Mouse (Mus musculus) small intestine, adult 2 months (tissue): ENCODE data around the gene Krtap4-1. TPM values are rescaled to one million over a fixed set of nuclear protein-coding genes. Genes with fewer than 3 reads are reported as not detected.
"Not testable (repeated sequence)": the region's sequence is repeated elsewhere in the genome, so short reads cannot be mapped to it uniquely, and the experiment has no call there.

ENCODE experiments used
- H3K27ac ChIP-seq: fragments of 200-500 bp; 2 replicates; pipeline ENCODE4 v1.5.1; 2012; ENCODE audit warnings: low read depth, low read length, control low read depth, inconsistent platforms; ENCODE audit not compliant: insufficient read depth
- H3K27me3 ChIP-seq: fragments of 200-500 bp; 2 replicates; pipeline ENCODE4 v1.6.1; 2012; ENCODE audit warnings: mild to moderate bottlenecking, moderate library complexity, low read length, inconsistent platforms; ENCODE audit not compliant: control insufficient read depth, insufficient read depth
- H3K36me3 ChIP-seq: fragments of 200-500 bp; 2 replicates; pipeline ENCODE4 v1.6.1; 2012; ENCODE audit warnings: mild to moderate bottlenecking, low read length, control low read depth, inconsistent platforms; ENCODE audit not compliant: control insufficient read depth, insufficient read depth
- H3K4me1 ChIP-seq: fragments of 200-500 bp; 2 replicates; pipeline ENCODE4 v1.6.1; 2012; ENCODE audit warnings: low read length, inconsistent platforms, mixed read lengths; ENCODE audit not compliant: control insufficient read depth, insufficient read depth, insufficient read length
- H3K4me3 ChIP-seq: fragments of 200-500 bp; 2 replicates; pipeline ENCODE4 v1.5.1; 2012; ENCODE audit warnings: low read depth, mild to moderate bottlenecking, control low read depth, inconsistent platforms, low read length, moderate library complexity
- CTCF ChIP-seq: fragments of 200-500 bp; IDR thresholded peaks from 2 replicates; pipeline ENCODE4 v1.5.1; 2012; ENCODE audit warnings: low read depth, mild to moderate bottlenecking, control low read depth, inconsistent platforms, low read length, moderate library complexity, mixed read lengths; ENCODE audit not compliant: insufficient replicate concordance, insufficient read length; ENCODE audit errors: extremely low read depth
- POLR2A ChIP-seq: fragments of 200-500 bp; IDR thresholded peaks from 2 replicates; pipeline ENCODE4 v1.6.1; 2012; ENCODE audit warnings: low read depth, mild to moderate bottlenecking, control low read depth, inconsistent platforms, low read length, moderate library complexity
- WGBS: fragments of 180-500 bp; shearing (Covaris S2); methylation state at CpG from one replicate; pipeline ENCODE4 v1.1.7; 2018; 5-methylcytosine and 5-hydroxymethylcytosine counted together
- polyA plus RNA-seq: library from polyadenylated mRNA; depleted of rRNA; stranded (reverse); fragments of >200 nt; gene quantifications from 2 replicates; pipeline ENCODE4 v1.2.3, GENCODE M21; 2012; rRNA removed

Krtap4-1 gene
- polyA plus RNA-seq = not detected in 2 replicates

GRCm38 (mm10) chr11:99628138-99628537, at the start of gene Krtap4-1:
Gene Krtap4-1, minus strand, starts transcription at chr11:99628238.
- Histone ChIP-seq H3K27ac (no peak within 1 kb of the TSS), H3K4me1 (no peaks in the 10 kb centered on the region), H3K4me3 (no peak within 1 kb of the TSS), H3K27me3 (no peaks in the 10 kb centered on the region), H3K36me3 (no peaks in the 10 kb centered on the region)
- TF ChIP-seq CTCF = no peak
- WGBS = 63% methylated on average over 4 of the region's 4 CpGs

- H3K27ac ChIP-seq = no peak within 1 kb of the TSS
- H3K36me3 ChIP-seq = no peaks in the 10 kb centered on the region
- no peaks in the 10 kb centered on the region for H3K4me1 ChIP-seq
- no peak for TF ChIP-seq CTCF
- no peak for TF ChIP-seq POLR2A
- H3K4me3 ChIP-seq = no peak within 1 kb of the TSS
- H3K27me3 ChIP-seq = no peaks in the 10 kb centered on the region
Measured at GRCm38 (mm10) chr11:99665860-99666259, 37.8 kb upstream of the Krtap4-1 start, which contains the start of gene Krtap4-6. Gene Krtap4-6, minus strand, starts transcription at chr11:99665960.

GRCm38 (mm10) chr11:99662802-99663201, 34.8 kb upstream of the Krtap4-1 start:
- H3K4me3 ChIP-seq = no peak overlapping the region

GRCm38 (mm10) chr11:99659256-99659655, 31.2 kb upstream of the Krtap4-1 start:
- TF ChIP-seq POLR2A = no peak
- no peak for TF ChIP-seq CTCF
- 86% methylated on average over 4 of the region's 4 CpGs for WGBS
- H3K36me3 ChIP-seq = no peaks in the 10 kb centered on the region
- H3K4me3 ChIP-seq = no peak overlapping the region
- H3K27ac ChIP-seq = no peak overlapping the region
- no peaks in the 10 kb centered on the region for H3K27me3 ChIP-seq
- H3K4me1 ChIP-seq = no peaks in the 10 kb centered on the region

More at GRCm38 (mm10) chr11:99662802-99663201, 34.8 kb upstream of the Krtap4-1 start:
- Histone ChIP-seq H3K27ac (no peak overlapping the region), H3K27me3 (no peaks in the 10 kb centered on the region), H3K36me3 (no peaks in the 10 kb centered on the region), H3K4me1 (no peaks in the 10 kb centered on the region)
- WGBS = 84% methylated on average over 10 of the region's 10 CpGs
- no peak for TF ChIP-seq CTCF
- no peak for TF ChIP-seq POLR2A

- WGBS = 69% methylated on average over 10 of the region's 10 CpGs
- not testable (repeated sequence) for H3K4me1 ChIP-seq, H3K27ac ChIP-seq, H3K36me3 ChIP-seq, H3K4me3 ChIP-seq, H3K27me3 ChIP-seq
Measured at GRCm38 (mm10) chr11:99658467-99659010, 30.5 kb upstream of the Krtap4-1 start, which contains the start of gene Gm11563. Gene Gm11563, minus strand, starts transcription at chr11:99658960.

GRCm38 (mm10) chr11:99657051-99657450, 29.0 kb upstream of the Krtap4-1 start:
- no peaks in the 10 kb centered on the region for H3K4me1 ChIP-seq
- no peak for TF ChIP-seq POLR2A
- TF ChIP-seq CTCF = no peak
- no peak overlapping the region for H3K4me3 ChIP-seq
- no peaks in the 10 kb centered on the region for H3K36me3 ChIP-seq
- H3K27ac ChIP-seq = no peak overlapping the region
- H3K27me3 ChIP-seq = no peaks in the 10 kb centered on the region
- 43% methylated on average over 5 of the region's 5 CpGs for WGBS

- WGBS = 80% methylated on average over 2 of the region's 2 CpGs
- no peak within 1 kb of the TSS for H3K27ac ChIP-seq
Measured at GRCm38 (mm10) chr11:99650136-99650535, 22.1 kb upstream of the Krtap4-1 start, which contains the start of gene Gm11555. Gene Gm11555, minus strand, starts transcription at chr11:99650236.

More at GRCm38 (mm10) chr11:99650136-99650535, 22.1 kb upstream of the Krtap4-1 start, which contains the start of gene Gm11555:
- no peaks in the 10 kb centered on the region for H3K27me3 ChIP-seq
- no peak for TF ChIP-seq POLR2A
- no peak for TF ChIP-seq CTCF
- H3K36me3 ChIP-seq = no peaks in the 10 kb centered on the region
- H3K4me1 ChIP-seq = no peaks in the 10 kb centered on the region
- H3K4me3 ChIP-seq = no peak within 1 kb of the TSS
